Mouse (Mus musculus) gastrocnemius, postnatal 14 days (tissue): ENCODE measurements at regions not wholly inside any gene's neighbourhood (a gene's known extent, or its start where the extent isn't known, plus 50 kb on each side); places are given as distances from the start of the nearest gene placed in this dataset.

Experiments used
- DNase-seq: peaks from one replicate; pipeline ENCODE4 v3.0.0; 2021; ENCODE audit warnings: mixed read lengths
- intact Hi-C: fragments of 180-260 bp; cut with DNase I; formaldehyde crosslinking; loops from one replicate; pipeline ENCODE4 v1.15.1; 2025; ENCODE audit warnings: low total_unique reads

- intact Hi-C loops = no loop called here
- DNase-seq = no peak
Measured at GRCm38 (mm10) chr11:14769008-14769407, 169.9 kb downstream of the Pom121l12 start.

GRCm38 (mm10) chr11:14769448-14770357 lies 170.6 kb downstream of the Pom121l12 start:
- peak; percentile 9 for DNase-seq
- intact Hi-C loops = no loop called here

- intact Hi-C loops = no loop called here
- DNase-seq = no peak
Measured at GRCm38 (mm10) chr11:14798314-14798713, 199.2 kb downstream of the Pom121l12 start.

- no peak for DNase-seq
- intact Hi-C loops = no loop called here
Measured at GRCm38 (mm10) chr11:14799227-14799626, 200.2 kb downstream of the Pom121l12 start.

GRCm38 (mm10) chr11:14818936-14819335 lies 219.9 kb downstream of the Pom121l12 start:
- intact Hi-C loops = no loop called here
- DNase-seq = no peak
